Mouse (Mus musculus) forebrain, embryonic 13.5 days (tissue): ENCODE data around the gene Acss2. TPM values are rescaled to one million over a fixed set of nuclear protein-coding genes. Genes with fewer than 3 reads are reported as not detected.

Source experiments
- ATAC-seq: fragments of 200-750 bp; cut with Nextera tagmentation; 2 replicates; pipeline ENCODE4 v1.8.0; 2017
- H3K27ac ChIP-seq: fragments of 300-500 bp; sonication (generic); 2 replicates; pipeline ENCODE4 v1.5.1; 2015; ENCODE audit warnings: inconsistent platforms, mild to moderate bottlenecking, moderate library complexity
- H3K27me3 ChIP-seq: fragments of 300-500 bp; sonication (generic); 2 replicates; pipeline ENCODE4 v1.6.1; 2015; ENCODE audit warnings: mild to moderate bottlenecking, inconsistent platforms
- H3K36me3 ChIP-seq: fragments of 300-500 bp; sonication (generic); 2 replicates; pipeline ENCODE4 v1.6.1; 2015; ENCODE audit warnings: mild to moderate bottlenecking, inconsistent platforms; ENCODE audit not compliant: poor library complexity, severe bottlenecking
- H3K4me1 ChIP-seq: fragments of 300-500 bp; sonication (generic); 2 replicates; pipeline ENCODE4 v1.6.1; 2015; ENCODE audit warnings: inconsistent platforms
- H3K4me2 ChIP-seq: fragments of 300-500 bp; sonication (generic); 2 replicates; pipeline ENCODE4 v1.6.1; 2015; ENCODE audit warnings: inconsistent platforms, mild to moderate bottlenecking, moderate library complexity
- H3K4me3 ChIP-seq: fragments of 300-500 bp; sonication (generic); 2 replicates; pipeline ENCODE4 v1.5.1; 2015; ENCODE audit warnings: mild to moderate bottlenecking, inconsistent platforms
- H3K9ac ChIP-seq: fragments of 300-500 bp; sonication (generic); 2 replicates; pipeline ENCODE4 v1.6.1; 2015; ENCODE audit warnings: mild to moderate bottlenecking, inconsistent platforms
- H3K9me3 ChIP-seq: fragments of 300-500 bp; sonication (generic); replicated peaks from 2 replicates; pipeline ENCODE4 v1.6.1; 2016; ENCODE audit warnings: inconsistent platforms
- WGBS: fragments of 180-500 bp; shearing (Covaris S2); methylation state at CpG from one replicate; pipeline ENCODE4 v1.1.7; 2015; 5-methylcytosine and 5-hydroxymethylcytosine counted together
- polyA plus RNA-seq: library from polyadenylated mRNA; unstranded; fragments of >200 nt; fragmentation: Nextera tagmentation; extraction: Ambion mirVana; gene quantifications from 2 replicates; pipeline ENCODE4 v1.2.1, GENCODE M21; 2015

Acss2 gene
- polyA plus RNA-seq, 1 experiment from 2014 or later, result 19.0 TPM

DNA sequence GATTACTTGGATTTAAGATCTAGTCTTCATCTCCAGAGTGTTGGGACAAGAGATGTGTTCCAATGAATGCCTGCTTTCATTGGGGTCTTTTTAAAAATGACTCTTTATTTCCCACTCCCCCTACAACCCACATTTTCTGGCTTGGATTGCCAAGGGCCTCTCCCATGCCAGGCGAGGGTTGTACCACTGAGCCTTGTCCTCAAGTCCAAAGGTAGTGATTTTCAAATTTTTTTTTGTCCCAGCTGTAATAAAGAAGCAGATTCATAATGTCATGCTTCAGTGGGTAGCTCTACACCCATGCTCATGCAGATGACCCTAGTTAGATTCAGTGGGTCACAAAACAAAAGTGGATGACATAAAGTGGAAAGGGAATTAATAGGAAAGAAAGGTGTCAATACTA, 29.2 kb downstream of the Acss2 start:
- H3K27ac ChIP-seq, result no peak overlapping the region
- no peak for ATAC-seq
- no peak overlapping the region for H3K9ac ChIP-seq
- no peaks in the 10 kb centered on the region for H3K9me3 ChIP-seq
- H3K27me3 ChIP-seq, result no peaks in the 10 kb centered on the region
- H3K4me3 ChIP-seq, result no peak overlapping the region
- no peak overlapping the region for H3K4me2 ChIP-seq
- H3K36me3 ChIP-seq, result no peaks in the 10 kb centered on the region
- no peaks in the 10 kb centered on the region for H3K4me1 ChIP-seq
- WGBS, result 64% methylated on average over 1 of the region's 1 CpGs

DNA sequence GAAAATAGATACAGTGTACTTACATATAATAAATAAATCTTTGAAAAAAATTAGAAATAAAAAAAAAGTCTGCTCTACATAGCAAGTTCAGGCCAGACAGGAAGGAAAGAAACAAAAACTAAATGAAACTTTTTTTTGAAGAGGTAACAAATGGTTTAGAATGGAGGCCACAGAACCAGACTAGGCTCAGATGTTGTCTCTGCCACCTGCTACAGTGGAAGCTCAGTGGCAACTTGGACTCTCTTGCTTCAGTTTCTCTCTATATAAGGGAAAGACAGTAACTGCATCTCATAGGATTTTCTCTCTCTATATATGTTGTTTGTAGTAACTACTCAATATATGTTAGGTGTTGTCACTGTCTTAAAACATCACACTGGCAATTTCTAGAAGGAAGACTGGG, 34.6 kb downstream of the Acss2 start:
- ATAC-seq, result no peak
- no peak overlapping the region for H3K4me3 ChIP-seq

DNA sequence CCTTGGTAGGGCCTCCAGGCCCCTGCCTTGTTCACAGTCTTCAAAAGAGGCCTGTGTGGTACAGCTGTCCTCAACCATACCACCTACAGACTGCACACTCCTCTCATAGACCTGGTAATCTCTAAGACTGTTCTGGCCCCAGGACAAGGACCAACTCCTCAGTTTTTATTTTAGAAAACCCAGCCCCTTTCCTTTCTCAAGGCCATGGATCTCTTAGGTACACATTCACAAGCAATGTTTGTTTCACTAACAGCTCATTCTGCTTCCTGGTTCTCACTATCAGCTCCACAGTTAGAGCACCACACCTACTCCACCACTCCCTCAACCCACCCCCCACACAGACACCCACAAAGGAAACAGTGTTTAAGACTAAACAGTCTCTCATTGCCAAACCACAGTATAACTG, 35.2 kb downstream of the Acss2 start:
- no peaks in the 10 kb centered on the region for H3K4me1 ChIP-seq
- H3K9me3 ChIP-seq, result no peaks in the 10 kb centered on the region
- no peaks in the 10 kb centered on the region for H3K36me3 ChIP-seq
- no peak overlapping the region for H3K4me3 ChIP-seq
- no peak overlapping the region for H3K27ac ChIP-seq
- H3K4me2 ChIP-seq, result no peak overlapping the region
- no peak overlapping the region for H3K9ac ChIP-seq
- no peak for ATAC-seq
- H3K27me3 ChIP-seq, result no peaks in the 10 kb centered on the region

More for the DNA sequence above, 34.6 kb downstream of the Acss2 start:
- no peak overlapping the region for H3K9ac ChIP-seq
- H3K4me1 ChIP-seq, result no peaks in the 10 kb centered on the region
- H3K27ac ChIP-seq, result no peak overlapping the region
- H3K9me3 ChIP-seq, result no peaks in the 10 kb centered on the region
- no peaks in the 10 kb centered on the region for H3K36me3 ChIP-seq
- no peaks in the 10 kb centered on the region for H3K27me3 ChIP-seq
- no peak overlapping the region for H3K4me2 ChIP-seq

DNA sequence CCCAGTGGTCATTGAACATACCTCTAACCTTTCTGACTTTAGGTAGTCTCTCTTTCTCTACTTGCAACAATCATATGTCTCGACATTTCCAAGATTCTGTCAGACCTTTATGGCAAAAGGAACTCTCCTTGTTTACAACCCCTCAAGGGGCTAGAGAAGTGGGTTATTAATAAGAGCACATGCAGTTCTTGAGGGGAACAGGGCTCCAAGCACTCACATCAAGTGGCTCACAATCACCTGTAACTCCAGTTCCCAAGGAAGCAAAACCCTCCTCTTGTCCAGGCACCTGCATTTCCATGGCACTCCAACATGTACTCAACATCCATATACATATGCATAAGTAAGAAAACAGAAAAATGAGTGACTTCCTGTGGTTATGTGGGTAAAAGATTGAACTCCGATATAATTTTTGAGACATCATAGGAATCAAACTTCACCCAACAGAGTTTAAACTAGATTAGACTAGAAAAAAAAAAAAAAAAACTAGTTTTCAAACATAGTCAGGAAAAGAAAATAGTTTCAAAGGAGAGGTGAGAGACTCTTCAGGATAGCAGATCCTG, 36.8 kb downstream of the Acss2 start:
- 86% methylated on average over 2 of the region's 2 CpGs for WGBS
- H3K36me3 ChIP-seq, result peaks cover 7% of the 10 kb centered on the region; the same call in 1 of the 2 replicates
- no peaks in the 10 kb centered on the region for H3K9me3 ChIP-seq
- no peak overlapping the region for H3K4me2 ChIP-seq
- no peaks in the 10 kb centered on the region for H3K27me3 ChIP-seq
- no peaks in the 10 kb centered on the region for H3K4me1 ChIP-seq
- no peak overlapping the region for H3K9ac ChIP-seq
- H3K27ac ChIP-seq, result no peak overlapping the region
- ATAC-seq, result no peak
- no peak overlapping the region for H3K4me3 ChIP-seq

DNA sequence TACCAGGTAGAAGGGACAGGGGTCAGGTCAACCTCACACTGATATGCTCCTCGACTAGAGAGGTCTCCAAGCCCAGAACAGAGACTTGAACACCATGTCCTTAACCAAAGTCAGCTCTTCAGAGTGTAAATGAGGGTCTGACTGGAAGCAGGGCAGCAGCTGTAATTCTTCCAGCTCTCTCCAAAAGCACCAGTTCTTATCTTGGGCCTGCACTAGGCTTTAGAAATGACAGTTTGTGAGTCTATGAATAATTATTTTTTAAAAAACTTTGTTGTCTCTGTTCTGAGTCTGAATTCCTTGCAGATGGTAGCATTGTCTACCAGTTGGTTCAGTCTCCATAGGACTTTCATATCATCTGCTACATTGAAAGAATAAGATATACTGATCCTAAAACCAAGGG, 44.5 kb downstream of the Acss2 start:
- no peaks in the 10 kb centered on the region for H3K9me3 ChIP-seq
- no peaks in the 10 kb centered on the region for H3K4me1 ChIP-seq
- ATAC-seq, result no peak
- no peak overlapping the region for H3K4me2 ChIP-seq
- H3K27ac ChIP-seq, result no peak overlapping the region
- H3K4me3 ChIP-seq, result no peak overlapping the region
- no peaks in the 10 kb centered on the region for H3K27me3 ChIP-seq
- H3K9ac ChIP-seq, result no peak overlapping the region
- peaks cover 39% of the 10 kb centered on the region; the same call in 1 of the 2 replicates for H3K36me3 ChIP-seq
- 66% methylated on average over 1 of the region's 1 CpGs for WGBS

DNA sequence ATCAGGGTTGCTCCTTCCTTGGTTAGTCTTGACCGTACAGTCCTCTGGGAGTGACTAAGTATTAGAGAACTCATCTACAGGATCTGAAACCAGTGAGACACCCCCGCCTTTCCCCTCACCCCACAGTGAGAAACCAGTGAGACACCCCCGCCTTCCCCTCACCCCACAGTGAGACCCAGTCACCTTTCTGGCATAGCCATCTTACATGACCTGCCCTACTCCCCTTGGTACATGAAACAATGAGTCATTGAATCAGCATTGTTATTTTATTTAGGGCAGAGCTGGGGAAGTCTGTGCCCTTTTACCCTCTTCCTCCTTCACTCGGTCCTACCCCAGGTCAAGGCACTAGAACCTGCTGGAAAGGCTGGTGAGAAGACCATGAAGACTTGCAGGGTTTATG, 45.2 kb downstream of the Acss2 start:
- H3K27me3 ChIP-seq, result no peaks in the 10 kb centered on the region
- H3K4me1 ChIP-seq, result no peaks in the 10 kb centered on the region
- no peak overlapping the region for H3K9ac ChIP-seq
- H3K27ac ChIP-seq, result no peak overlapping the region
- H3K4me2 ChIP-seq, result no peak overlapping the region
- no peaks in the 10 kb centered on the region for H3K9me3 ChIP-seq
- ATAC-seq, result no peak
- 81% methylated on average over 4 of the region's 4 CpGs for WGBS
- H3K36me3 ChIP-seq, result peaks cover 39% of the 10 kb centered on the region; the same call in 1 of the 2 replicates
- H3K4me3 ChIP-seq, result no peak overlapping the region

DNA sequence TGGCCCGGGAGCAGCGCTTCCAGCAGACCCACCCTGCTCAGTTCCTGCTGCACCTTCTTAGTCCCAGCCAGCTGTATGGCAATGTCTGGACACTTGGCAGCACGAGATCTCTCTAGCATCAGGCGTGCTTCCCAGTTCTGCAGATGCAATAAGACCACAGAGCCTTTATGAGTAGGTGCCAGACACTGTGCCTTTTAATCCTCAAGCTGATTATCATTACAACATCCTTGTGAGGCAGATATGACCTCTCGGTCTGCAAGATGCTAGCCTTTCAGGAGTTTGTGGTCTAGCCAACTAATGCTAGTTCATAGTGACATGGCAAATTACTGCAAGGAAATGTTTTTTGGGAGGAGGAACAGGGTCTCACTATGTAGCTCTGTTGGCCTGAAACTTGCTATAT, 50.0 kb downstream of the Acss2 start:
- WGBS, result 87% methylated on average over 5 of the region's 5 CpGs
- Histone ChIP-seq H3K9me3 (no peaks in the 10 kb centered on the region), H3K36me3 (0 out of 2 replicates have a peak, but pooled peaks cover 14% of the 10 kb centered on the region), H3K4me1 (peaks cover 11% of the 10 kb centered on the region), H3K9ac (no peak overlapping the region), H3K27ac (no peak overlapping the region), H3K4me2 (no peak overlapping the region), H3K27me3 (no peaks in the 10 kb centered on the region), H3K4me3 (no peak overlapping the region)
- ATAC-seq, result no peak

DNA sequence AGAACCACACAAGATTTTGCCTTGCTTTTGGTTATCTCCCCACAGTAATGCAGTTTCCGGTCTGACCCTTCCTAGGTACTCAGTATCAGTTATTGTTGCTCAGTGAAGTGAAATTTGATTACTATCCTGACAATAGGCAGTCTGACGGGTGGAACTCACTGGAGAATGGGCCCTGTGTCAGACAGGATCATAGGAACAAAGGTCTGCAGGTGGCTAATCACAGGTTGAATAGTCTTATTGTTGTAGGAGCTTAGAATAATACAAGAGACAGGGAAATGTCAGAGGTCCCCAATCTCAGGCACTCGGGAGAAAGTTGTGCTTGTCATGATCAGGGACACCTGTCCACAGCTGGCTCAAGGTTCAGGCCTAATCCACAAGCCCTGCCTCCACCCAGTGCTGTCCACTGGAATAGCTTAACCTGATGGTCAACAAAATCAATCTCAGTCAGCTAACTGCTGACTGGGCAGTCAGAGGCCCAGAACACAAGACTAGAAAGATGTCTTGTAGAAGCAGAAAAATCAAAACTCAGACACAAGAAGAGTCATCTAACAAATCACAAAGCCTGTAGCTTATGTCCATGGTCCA, 51.6 kb downstream of the Acss2 start:
- 4% methylated on average over 3 of the region's 3 CpGs for WGBS
- H3K4me2 ChIP-seq, result no peak overlapping the region
- no peaks in the 10 kb centered on the region for H3K9me3 ChIP-seq
- ATAC-seq, result no peak
- H3K36me3 ChIP-seq, result 0 out of 2 replicates have a peak, but pooled peaks cover 4% of the 10 kb centered on the region
- no peaks in the 10 kb centered on the region for H3K27me3 ChIP-seq
- H3K4me3 ChIP-seq, result no peak overlapping the region
- peaks cover 11% of the 10 kb centered on the region for H3K4me1 ChIP-seq
- H3K9ac ChIP-seq, result no peak overlapping the region
- H3K27ac ChIP-seq, result no peak overlapping the region

DNA sequence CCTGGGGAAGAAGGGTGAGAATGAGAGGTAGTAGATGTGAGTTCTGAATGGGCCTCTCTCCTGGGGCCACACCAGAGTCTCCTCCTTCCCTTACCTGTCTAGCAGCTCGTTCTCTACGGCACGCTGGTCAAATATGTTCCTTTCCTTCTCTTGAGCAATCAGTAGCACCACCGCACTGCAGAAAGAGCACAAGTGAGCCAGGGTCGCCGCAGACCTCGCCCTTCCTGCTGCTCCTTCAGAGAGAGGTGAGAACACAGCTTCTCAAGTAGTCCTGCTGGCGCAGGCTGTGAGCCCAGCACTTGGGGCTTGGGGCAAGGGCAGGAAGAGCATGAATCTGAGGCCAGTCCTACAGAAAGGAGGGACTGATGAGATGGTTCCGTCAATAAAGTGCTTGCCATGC, 55.3 kb downstream of the Acss2 start:
- H3K4me3 ChIP-seq, result no peak overlapping the region
- no peak for ATAC-seq
- H3K27ac ChIP-seq, result no peak overlapping the region
- H3K9me3 ChIP-seq, result no peaks in the 10 kb centered on the region
- 0 out of 2 replicates have a peak, but pooled peaks cover 7% of the 10 kb centered on the region for H3K36me3 ChIP-seq
- H3K9ac ChIP-seq, result no peak overlapping the region
- peaks cover 11% of the 10 kb centered on the region for H3K4me1 ChIP-seq
- 88% methylated on average over 9 of the region's 9 CpGs for WGBS
- no peak overlapping the region for H3K4me2 ChIP-seq
- H3K27me3 ChIP-seq, result no peaks in the 10 kb centered on the region

DNA sequence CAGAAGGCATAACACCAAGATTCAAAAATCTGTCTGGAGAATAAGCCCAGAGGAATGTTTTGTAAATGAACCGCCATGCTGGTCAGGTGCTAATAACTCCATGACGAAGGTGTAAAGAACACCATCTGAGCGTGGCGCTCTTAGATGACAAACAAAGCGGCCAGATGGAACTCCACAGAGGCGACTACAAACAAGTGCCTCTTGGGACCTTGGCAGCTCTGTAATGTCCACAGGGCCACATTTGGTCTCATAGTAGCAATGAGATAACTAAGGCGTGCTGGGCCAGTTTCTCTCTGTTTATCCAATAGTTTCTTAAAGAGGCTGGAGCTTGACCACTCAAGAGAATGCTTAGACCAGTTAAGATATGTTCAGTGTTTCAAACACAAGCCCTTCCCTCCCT, 56.2 kb downstream of the Acss2 start:
- WGBS, result 91% methylated on average over 7 of the region's 7 CpGs
- Histone ChIP-seq H3K27ac (no peak overlapping the region), H3K9me3 (no peaks in the 10 kb centered on the region), H3K4me1 (peaks cover 11% of the 10 kb centered on the region), H3K27me3 (no peaks in the 10 kb centered on the region), H3K4me2 (no peak overlapping the region), H3K9ac (no peak overlapping the region), H3K4me3 (no peak overlapping the region), H3K36me3 (0 out of 2 replicates have a peak, but pooled peaks cover 11% of the 10 kb centered on the region)
- ATAC-seq, result no peak

DNA sequence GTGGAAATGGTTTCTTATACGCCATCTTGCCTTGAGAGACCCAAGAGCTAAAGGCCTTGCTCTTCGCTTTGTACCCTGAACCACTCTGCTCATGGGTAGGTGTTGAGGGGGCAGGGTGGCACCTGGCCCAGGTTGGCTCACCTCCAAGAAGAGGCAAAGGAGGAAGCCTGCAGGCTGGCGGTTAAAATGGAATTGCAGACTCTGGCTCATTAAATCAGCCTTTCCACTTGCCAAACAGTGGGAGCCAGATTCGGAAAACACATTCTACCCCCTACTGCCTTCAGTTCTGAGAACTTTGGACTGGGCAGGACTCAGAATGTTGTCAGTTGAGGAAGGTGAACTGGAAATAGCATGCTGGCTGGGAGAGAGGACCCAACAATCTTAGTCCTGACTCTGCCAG, 57.0 kb downstream of the Acss2 start:
- H3K27ac ChIP-seq, result no peak overlapping the region
- 0 out of 2 replicates have a peak, but pooled peaks cover 11% of the 10 kb centered on the region for H3K36me3 ChIP-seq
- H3K4me2 ChIP-seq, result no peak overlapping the region
- H3K9ac ChIP-seq, result no peak overlapping the region
- H3K4me3 ChIP-seq, result no peak overlapping the region
- no peaks in the 10 kb centered on the region for H3K27me3 ChIP-seq
- peaks cover 4% of the 10 kb centered on the region for H3K4me1 ChIP-seq
- no peak for ATAC-seq
- WGBS, result 65% methylated on average over 4 of the region's 4 CpGs
- H3K9me3 ChIP-seq, result no peaks in the 10 kb centered on the region

DNA sequence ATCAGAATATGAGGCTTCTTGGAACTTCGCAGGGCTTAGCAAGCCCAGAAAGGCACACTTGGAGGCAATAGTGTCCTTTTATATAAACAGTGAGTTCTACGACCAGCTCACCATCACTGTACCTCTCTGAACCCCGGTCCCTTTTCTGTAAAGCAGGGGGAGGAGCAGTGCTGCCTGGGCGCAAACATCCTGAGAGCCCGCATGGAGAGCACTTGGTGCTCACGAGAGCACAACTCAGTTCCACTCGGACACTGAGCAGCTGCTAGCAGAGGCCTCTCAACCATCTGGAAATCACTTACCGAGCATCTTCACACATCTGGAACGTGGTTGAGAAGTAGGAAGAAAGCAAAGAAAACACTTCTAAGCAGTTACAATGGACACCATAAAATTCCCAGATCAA, 58.9 kb downstream of the Acss2 start:
- Histone ChIP-seq H3K4me1 (no peaks in the 10 kb centered on the region; the same call in 1 of the 2 replicates), H3K36me3 (0 out of 2 replicates have a peak, but pooled peaks cover 11% of the 10 kb centered on the region), H3K9me3 (no peaks in the 10 kb centered on the region), H3K4me3 (no peak overlapping the region), H3K9ac (no peak overlapping the region), H3K27me3 (no peaks in the 10 kb centered on the region), H3K4me2 (no peak overlapping the region), H3K27ac (no peak overlapping the region)
- ATAC-seq, result no peak
- 90% methylated on average over 9 of the region's 9 CpGs for WGBS

DNA sequence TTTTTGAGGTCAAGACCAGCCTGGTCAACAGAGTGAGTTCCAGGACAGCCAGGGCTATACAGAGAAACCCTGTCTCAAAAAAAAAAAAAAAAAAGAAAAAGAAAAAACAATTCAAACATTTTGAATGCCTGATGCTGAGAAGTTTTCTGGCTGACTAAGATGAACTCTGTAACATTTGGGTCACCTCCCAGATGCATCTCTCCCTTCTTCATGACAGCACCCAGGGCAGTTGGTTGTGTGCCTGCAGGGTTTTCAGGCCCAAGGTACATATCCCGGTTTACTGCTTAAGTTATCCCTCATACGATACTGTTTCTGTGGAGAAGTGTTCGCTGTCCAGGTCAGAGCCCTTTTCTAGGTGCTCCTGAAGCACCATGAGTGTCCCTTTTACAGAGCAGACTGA, 62.6 kb downstream of the Acss2 start:
- Histone ChIP-seq H3K4me1 (peaks cover 2% of the 10 kb centered on the region; the same call in 1 of the 2 replicates), H3K4me3 (no peak overlapping the region), H3K36me3 (0 out of 2 replicates have a peak, but pooled peaks cover 11% of the 10 kb centered on the region), H3K4me2 (no peak overlapping the region), H3K27me3 (no peaks in the 10 kb centered on the region), H3K9me3 (no peaks in the 10 kb centered on the region), H3K27ac (no peak overlapping the region), H3K9ac (no peak overlapping the region)
- no peak for ATAC-seq
- 94% methylated on average over 3 of the region's 3 CpGs for WGBS
